Mouse (Mus musculus) megakaryocyte, embryonic 14.5 days (primary cell): ENCODE data around the gene Agfg2.

Experiments used
- FLI1 ChIP-seq: IDR thresholded peaks from 2 replicates; pipeline ENCODE4 v1.6.1; 2012; ENCODE audit warnings: low read length, inconsistent platforms, mixed read lengths
- GATA1 ChIP-seq: IDR thresholded peaks from 3 replicates; pipeline ENCODE4 v1.6.1; 2012; ENCODE audit warnings: mixed read lengths, low read length, inconsistent platforms, borderline replicate concordance

DNA sequence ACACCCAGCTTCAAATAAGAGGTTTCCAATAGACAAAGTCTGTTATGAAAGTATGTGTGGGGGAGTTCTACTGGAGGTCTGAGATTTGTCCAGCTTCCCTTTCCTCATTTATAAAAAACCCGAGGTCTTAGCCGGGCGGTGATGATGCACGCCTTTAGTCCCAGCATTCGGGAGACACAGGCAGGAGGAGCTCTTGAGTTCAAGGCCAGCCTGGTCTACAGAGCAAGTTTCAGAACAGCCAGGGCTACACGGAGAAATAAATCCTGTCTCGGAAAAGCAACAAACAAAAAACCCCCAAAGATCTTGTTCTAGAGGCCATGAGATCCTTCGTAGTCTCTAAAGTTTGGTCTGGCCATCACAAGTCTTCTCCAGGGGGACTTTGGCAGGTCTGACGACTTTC lies 56.5 kb downstream of the Agfg2 start:
- TF ChIP-seq GATA1 (no peak), FLI1 (no peak)
